Mouse (Mus musculus): ENCODE measurements around the gene Spata18.

- 0 out of 2 replicates have a peak, but pooled peaks have one; percentile 58 for TF ChIP-seq CTCF (IDR thresholded peaks at IDR 0.05; ENCODE audit: borderline replicate concordance, control insufficient read depth, extremely low read depth, insufficient read depth, low read length, poor library complexity)
- no peak for TF ChIP-seq POLR2A (IDR thresholded peaks at IDR 0.05; ENCODE audit: control insufficient read depth, extremely low read depth, insufficient read depth, low read length, poor library complexity)
Observed at GRCm38 (mm10) chr5:73633141-73633540, 18.0 kb upstream of the Spata18 start.

All from thymus, adult 2 months (tissue).